Mouse (Mus musculus) cerebellum, adult 2 months (tissue): ENCODE data around the gene Uncx.

Experiments used
- CTCF ChIP-seq: fragments of 200-500 bp; IDR thresholded peaks from 2 replicates; pipeline ENCODE4 v1.5.1; 2011; ENCODE audit warnings: low read depth, mild to moderate bottlenecking, control low read depth, low read length, moderate library complexity, borderline replicate concordance; ENCODE audit not compliant: insufficient read depth
- POLR2A ChIP-seq: fragments of 200-500 bp; IDR thresholded peaks from 2 replicates; pipeline ENCODE4 v1.6.1; 2011; ENCODE audit warnings: low read length, control low read depth, borderline replicate concordance; ENCODE audit not compliant: insufficient read depth

DNA sequence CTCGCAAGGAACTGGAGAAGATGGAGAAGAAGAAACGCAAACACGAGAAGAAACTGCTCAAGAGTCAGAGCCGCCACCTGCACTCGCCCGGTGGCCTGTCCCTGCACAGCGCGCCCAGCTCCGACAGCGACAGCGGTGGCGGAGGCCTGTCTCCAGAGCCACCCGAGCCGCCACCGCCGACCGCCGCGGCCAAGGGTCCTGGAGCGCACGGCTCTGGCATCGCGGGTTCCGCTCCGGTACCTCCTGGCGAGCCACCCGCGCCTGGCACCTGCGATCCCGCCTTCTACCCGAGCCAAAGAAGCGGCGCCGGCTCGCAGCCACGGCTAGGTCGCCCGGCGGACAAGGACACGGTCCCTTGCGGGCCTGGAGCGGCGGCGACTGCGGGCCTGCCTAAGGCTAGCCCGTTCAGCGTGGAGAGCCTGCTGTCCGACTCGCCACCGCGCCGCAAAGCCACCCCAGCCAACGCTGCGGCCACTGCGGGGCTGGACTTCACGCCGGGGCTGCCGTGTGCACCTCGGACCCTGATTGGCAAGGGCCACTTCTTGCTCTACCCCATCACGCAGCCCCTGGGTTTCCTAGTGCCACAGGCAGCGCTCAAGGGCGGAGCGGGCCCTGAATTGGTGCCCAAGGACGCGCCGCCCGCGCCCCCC is 3.6 kb downstream of the Uncx start:
- TF ChIP-seq CTCF: no peak
- TF ChIP-seq POLR2A: no peak
